Mouse (Mus musculus) small intestine, adult 10 weeks (tissue): Measurements from ENCODE around the gene Gm15013. TPM values are rescaled to one million over a fixed set of nuclear protein-coding genes. Genes with fewer than 3 reads are reported as not detected.

Experiments
- polyA plus RNA-seq: library from polyadenylated mRNA; stranded (reverse); fragments of 350-450 nt; fragmentation: Illumina TruSeq; extraction: RNeasy Lipid Tissue Mini Kit (QIAGEN cat#74804); gene quantifications from one replicate; pipeline ENCODE4 v1.2.3, GENCODE M21; 2014; ENCODE audit warnings: low replicate concordance

The Gm15013 gene
- polyA plus RNA-seq: not detected

DNA sequence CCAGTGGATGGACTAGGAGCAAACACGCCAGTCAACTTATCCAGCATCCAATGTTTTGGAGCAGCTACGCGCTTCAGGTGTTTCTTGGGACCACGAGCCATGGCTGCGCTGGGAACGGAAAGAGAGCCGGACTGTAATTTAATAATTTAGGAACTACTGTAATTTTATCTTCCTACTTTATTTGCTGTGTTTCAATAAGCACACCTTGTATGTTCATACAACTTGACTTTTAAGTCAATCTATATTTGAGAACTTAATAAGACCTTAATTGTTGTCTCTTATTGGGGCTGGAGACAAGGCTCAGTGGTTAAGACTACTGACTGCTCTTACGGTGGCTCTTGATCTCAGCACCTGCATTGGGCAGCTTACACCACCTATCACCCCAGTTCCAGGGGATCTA lies at the start of gene Gm15013:
TSS of gene Gm15013 (minus strand) at position 101 of the 400 bp plus-strand sequence.

DNA sequence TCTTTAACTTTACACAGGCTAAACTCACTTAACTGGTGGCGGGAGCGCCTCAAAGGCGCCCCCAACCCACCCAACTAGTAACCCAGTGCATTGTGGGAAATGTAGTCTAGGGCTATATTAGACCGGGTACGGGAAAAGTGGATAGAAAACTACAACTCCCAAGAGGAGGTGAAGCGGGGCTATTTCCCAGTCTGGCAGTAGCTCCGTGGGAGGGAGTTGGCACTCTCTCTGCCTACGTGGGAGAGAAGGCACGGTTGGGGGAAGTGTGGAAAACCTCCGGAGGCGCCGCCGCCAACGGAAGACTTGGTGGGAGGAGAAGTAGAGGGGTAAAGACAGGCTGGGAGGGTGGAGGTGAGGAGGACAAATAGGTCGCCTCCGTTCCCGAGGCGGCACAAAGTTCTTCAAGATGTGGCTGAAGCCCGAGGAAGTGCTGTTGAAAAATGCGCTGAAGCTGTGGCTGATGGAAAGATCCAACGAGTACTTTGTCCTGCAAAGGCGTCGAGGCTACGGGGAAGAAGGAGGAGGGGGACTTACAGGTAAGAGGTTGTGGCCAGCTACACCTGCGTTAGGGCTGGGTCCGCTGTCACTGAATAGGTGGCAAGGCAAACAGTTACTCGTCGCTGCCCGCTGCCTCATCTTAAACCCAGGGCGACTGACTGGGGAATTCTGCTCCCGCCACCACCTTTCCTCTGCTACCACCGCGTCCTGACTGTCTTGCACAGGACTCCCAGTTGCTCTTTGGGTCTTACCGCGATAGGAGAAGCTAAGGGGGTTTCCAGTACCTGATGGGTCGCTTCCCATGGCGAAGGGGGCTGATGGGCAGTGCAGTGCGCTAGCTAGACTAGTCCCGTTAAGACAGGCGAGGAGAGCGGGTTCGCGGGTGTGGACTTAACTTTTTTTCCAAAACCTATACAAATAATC lies 29.2 kb downstream of the Gm15013 start, which contains the start of gene Tbc1d8b:
TSS of gene Tbc1d8b (plus strand) at position 222 of the 921 bp plus-strand sequence.

Other genes with a start within 250 kb of the Gm15013 start
- 5.0 TPM for gene D330045A20Rik, start 234.1 kb downstream of the Gm15013 start, polyA plus RNA-seq
- 1,217 TPM for gene Rnf128, start 151.2 kb downstream of the Gm15013 start, polyA plus RNA-seq
- gene Tbc1d8b, start 29.5 kb downstream of the Gm15013 start, polyA plus RNA-seq: 92.3 TPM
- gene Ripply1, start 67.9 kb upstream of the Gm15013 start, polyA plus RNA-seq: not detected
- gene Cldn2, start 86.3 kb upstream of the Gm15013 start, polyA plus RNA-seq: 40.6 TPM
- gene Morc4, start 157.2 kb upstream of the Gm15013 start, polyA plus RNA-seq: 10.4 TPM